Mouse (Mus musculus) liver, embryonic 11.5 days (tissue): ENCODE data around the gene Ikzf2. TPM values are rescaled to one million over a fixed set of nuclear protein-coding genes. Genes with fewer than 3 reads are reported as not detected.

Experiments used
- ATAC-seq: fragments of 200-750 bp; cut with Nextera tagmentation; replicated peaks from 2 replicates; pipeline ENCODE4 v1.8.0; 2017; ENCODE audit warnings: moderate number of reproducible peaks, mild to moderate bottlenecking, moderate TSS enrichment, moderate library complexity; ENCODE audit not compliant: low FRiP score
- DNase-seq: peaks from one replicate; pipeline ENCODE4 v3.0.0-alpha.2; 2017; ENCODE audit warnings: low spot score
- H3K27ac ChIP-seq: fragments of 300-500 bp; sonication (generic); 2 replicates; pipeline ENCODE4 v1.5.1; 2014; ENCODE audit warnings: mild to moderate bottlenecking, low read depth, low read length, control low read depth
- H3K27me3 ChIP-seq: fragments of 300-500 bp; sonication (generic); replicated peaks from 2 replicates; pipeline ENCODE4 v1.6.1; 2014; ENCODE audit warnings: low read length, mixed read lengths; ENCODE audit not compliant: control insufficient read depth, insufficient read depth
- H3K36me3 ChIP-seq: fragments of 300-500 bp; sonication (generic); 2 replicates; pipeline ENCODE4 v1.6.1; 2014; ENCODE audit warnings: mild to moderate bottlenecking, low read length, moderate library complexity, mixed read lengths; ENCODE audit not compliant: control insufficient read depth, insufficient read depth
- H3K4me1 ChIP-seq: fragments of 300-500 bp; sonication (generic); replicated peaks from 2 replicates; pipeline ENCODE4 v1.6.1; 2014; ENCODE audit warnings: low read length, mixed read lengths; ENCODE audit not compliant: control insufficient read depth, insufficient read depth
- H3K4me2 ChIP-seq: fragments of 300-500 bp; sonication (generic); 2 replicates; pipeline ENCODE4 v1.6.1; 2014; ENCODE audit warnings: mild to moderate bottlenecking, control low read depth, moderate library complexity
- H3K4me3 ChIP-seq: fragments of 300-500 bp; sonication (generic); 2 replicates; pipeline ENCODE4 v1.5.1; 2014; ENCODE audit warnings: low read depth, low read length, control low read depth
- H3K9ac ChIP-seq: fragments of 300-500 bp; sonication (generic); 2 replicates; pipeline ENCODE4 v1.6.1; 2014; ENCODE audit warnings: low read depth, low read length, control low read depth
- H3K9me3 ChIP-seq: fragments of 300-500 bp; sonication (generic); 2 replicates; pipeline ENCODE4 v1.6.1; 2016; ENCODE audit warnings: low read length, inconsistent platforms, mixed read lengths; ENCODE audit not compliant: control insufficient read depth
- WGBS: fragments of 180-500 bp; shearing (Covaris S2); extraction: QIAGEN DNeasy Blood & Tissue Kit; methylation state at CpG from one replicate; pipeline ENCODE4 v1.1.7; 2014; 5-methylcytosine and 5-hydroxymethylcytosine counted together
- polyA plus RNA-seq: library from polyadenylated mRNA; unstranded; fragments of >200 nt; fragmentation: Nextera tagmentation; extraction: Ambion mirVana; gene quantifications from 2 replicates; pipeline ENCODE4 v1.2.1, GENCODE M21; 2014

The Ikzf2 gene
- polyA plus RNA-seq, 1 experiment from 2014 or later, result 3.5 TPM

DNA sequence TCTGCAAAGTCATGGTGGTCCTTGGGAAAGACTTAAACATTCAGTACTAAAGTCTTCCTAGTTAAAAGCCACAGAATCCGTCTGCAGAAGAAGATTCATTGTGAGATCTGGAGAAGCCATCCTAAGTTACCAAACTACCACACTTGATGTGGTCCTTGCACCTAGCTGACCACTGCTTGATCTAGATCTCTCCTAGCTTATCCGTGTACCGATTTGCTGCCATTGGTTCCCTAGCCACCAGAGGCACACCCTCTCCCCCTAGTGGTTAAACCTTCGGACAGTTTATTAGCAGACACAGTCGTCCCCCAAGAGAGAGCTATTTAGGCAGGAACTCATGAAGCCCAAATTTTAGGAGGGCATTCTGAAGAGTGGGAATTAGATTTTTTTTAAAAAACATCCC, 1.9 kb upstream of the Ikzf2 start:
- peak; percentile 49 for DNase-seq
- WGBS, result under 1% methylated on average over 5 of the region's 5 CpGs
- H3K4me3 ChIP-seq, result peak overlapping the region; percentile 29; the same call in 1 of the 2 replicates

DNA sequence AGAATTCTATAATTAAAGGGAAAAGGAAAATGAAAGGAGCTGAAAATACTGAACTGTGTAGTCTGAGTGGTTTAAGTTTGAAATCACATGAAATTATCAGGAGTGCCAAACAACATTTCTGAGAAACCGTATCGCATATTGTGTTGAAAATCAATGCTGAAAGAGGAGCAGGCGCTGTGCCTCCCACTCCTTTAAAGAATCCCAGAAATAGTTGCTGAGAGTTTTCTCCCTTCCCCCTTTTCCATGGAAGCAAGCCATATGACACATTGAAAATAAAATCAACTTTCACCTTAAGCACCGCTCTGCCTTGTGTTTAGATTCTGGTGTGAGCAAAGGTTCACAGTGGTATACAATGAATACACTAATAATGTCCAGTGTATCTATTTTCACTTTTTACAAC, 1.1 kb upstream of the Ikzf2 start:
- DNase-seq (no peak), ATAC-seq (no peak)
- 7% methylated on average over 4 of the region's 4 CpGs for WGBS
- Histone ChIP-seq H3K36me3 (no peaks in the 10 kb centered on the region), H3K4me2 (peak overlapping the region; percentile 90), H3K4me3 (peak overlapping the region; percentile 84), H3K4me1 (peaks cover 2% of the 10 kb centered on the region; the same call in 1 of the 2 replicates), H3K9me3 (no peaks in the 10 kb centered on the region), H3K27ac (no peak overlapping the region), H3K9ac (no peak overlapping the region; the same call in 1 of the 2 replicates), H3K27me3 (no peaks in the 10 kb centered on the region)

More for the DNA sequence above, 1.9 kb upstream of the Ikzf2 start:
- Histone ChIP-seq H3K9ac (no peak overlapping the region), H3K36me3 (no peaks in the 10 kb centered on the region), H3K27me3 (no peaks in the 10 kb centered on the region), H3K9me3 (no peaks in the 10 kb centered on the region), H3K27ac (no peak overlapping the region), H3K4me1 (peaks cover 2% of the 10 kb centered on the region; the same call in 1 of the 2 replicates), H3K4me2 (peak overlapping the region; percentile 90)
- ATAC-seq, result peak; percentile 55; the same call in 1 of the 2 replicates

DNA sequence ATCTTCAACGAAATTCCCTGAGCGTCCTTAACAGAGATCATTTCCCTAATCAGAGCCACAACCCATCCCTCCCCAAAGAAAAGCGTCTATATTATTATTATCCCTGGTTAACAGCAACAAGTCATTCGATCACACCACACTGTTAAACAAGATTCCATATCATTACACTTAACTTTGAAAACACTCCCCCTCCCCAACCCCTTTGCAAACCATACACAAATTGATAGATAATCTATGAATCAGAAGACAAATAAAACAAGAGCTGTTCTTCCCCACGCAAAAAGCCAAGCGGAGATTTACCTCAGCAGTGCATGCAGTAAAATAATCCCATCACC, 337 bp downstream of the Ikzf2 start:
- H3K27me3 ChIP-seq, result no peaks in the 10 kb centered on the region
- peak overlapping the region; percentile 84 for H3K4me3 ChIP-seq
- H3K27ac ChIP-seq, result no peak overlapping the region
- no peaks in the 10 kb centered on the region for H3K36me3 ChIP-seq
- ATAC-seq (no peak), DNase-seq (no peak)
- under 1% methylated on average over 6 of the region's 6 CpGs for WGBS
- peak overlapping the region; percentile 68 for H3K9ac ChIP-seq
- peak overlapping the region; percentile 90 for H3K4me2 ChIP-seq
- H3K4me1 ChIP-seq, result peaks cover 2% of the 10 kb centered on the region; the same call in 1 of the 2 replicates
- no peaks in the 10 kb centered on the region for H3K9me3 ChIP-seq

DNA sequence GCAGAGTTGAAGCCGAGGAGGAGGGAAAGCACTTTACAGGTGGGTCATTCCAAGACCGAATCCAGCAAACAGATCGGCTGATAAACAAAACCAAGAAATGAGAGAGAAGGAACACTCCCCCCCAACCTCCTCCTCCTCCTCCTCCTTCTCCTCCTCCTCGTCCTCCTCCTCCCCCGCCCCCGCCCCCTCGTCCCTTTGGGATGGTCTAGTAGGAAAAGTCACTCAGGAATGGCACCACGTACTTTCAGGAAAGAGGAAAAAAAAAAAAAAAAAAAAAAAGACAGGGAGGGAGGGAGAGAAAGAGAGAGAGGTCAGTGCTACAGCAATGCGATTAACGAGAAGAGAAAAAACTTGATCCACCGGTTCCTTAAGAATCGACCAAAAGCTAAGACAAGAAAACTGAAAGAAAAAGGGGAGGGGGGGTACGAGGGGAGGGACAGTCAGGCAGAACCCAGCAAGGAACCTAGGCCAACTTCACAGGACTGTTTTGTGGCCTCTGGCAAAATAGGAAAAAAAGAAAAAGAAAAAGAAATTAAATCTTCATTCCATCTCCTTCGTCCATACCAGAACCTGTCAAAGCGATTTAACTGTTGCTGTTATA, 1.1 kb downstream of the Ikzf2 start:
- Histone ChIP-seq H3K4me2 (peak overlapping the region; percentile 90), H3K9ac (peak overlapping the region; percentile 60), H3K27me3 (no peaks in the 10 kb centered on the region), H3K27ac (no peak overlapping the region), H3K4me3 (peak overlapping the region; percentile 84), H3K36me3 (no peaks in the 10 kb centered on the region), H3K4me1 (peaks cover 2% of the 10 kb centered on the region; the same call in 1 of the 2 replicates), H3K9me3 (no peaks in the 10 kb centered on the region)
- ATAC-seq (no peak), DNase-seq (no peak)
- under 1% methylated on average over 12 of the region's 15 CpGs for WGBS

DNA sequence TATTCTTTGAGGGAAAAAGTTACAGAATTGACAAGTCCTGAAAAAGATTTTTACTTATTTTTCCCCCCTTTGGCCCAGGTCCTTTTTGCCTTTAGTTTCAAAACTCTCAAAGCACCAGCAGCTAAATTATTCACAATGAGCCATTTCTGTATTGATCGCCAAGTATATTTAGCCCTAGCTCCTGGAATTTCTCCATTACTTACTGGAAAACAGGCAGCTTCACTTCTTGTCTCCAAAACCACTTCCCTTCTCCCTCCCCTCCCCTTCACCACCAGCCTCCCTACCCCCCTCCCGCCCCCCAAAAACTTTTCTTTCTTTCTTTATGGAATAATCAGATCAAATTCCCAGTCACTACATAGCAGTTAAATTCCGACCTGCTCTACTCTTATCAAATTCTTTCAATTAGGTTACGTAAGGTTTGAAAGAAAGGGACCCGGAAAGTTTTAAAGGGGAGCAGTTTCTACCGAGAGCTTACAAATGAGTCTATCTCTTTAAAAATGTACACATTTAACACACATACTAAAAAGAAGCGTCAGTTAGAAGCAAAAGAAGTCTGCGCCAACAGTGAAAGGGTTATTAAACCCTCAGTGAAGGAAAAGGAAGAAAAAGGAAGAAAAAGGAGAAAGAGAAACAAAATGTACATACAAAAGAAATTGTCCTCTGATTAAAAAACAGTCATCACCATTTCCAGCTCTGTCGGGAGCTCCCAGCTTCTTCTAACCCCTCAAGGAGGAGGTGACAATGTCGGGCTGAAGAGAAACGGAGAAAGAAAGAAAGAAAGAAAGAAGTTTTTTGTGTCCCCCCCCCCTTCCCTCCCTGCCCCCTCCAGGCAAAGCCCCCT, 1.8 kb downstream of the Ikzf2 start:
- H3K9me3 ChIP-seq, result no peaks in the 10 kb centered on the region
- H3K4me1 ChIP-seq, result peaks cover 2% of the 10 kb centered on the region; the same call in 1 of the 2 replicates
- DNase-seq (no peak), ATAC-seq (no peak)
- H3K9ac ChIP-seq, result peak overlapping the region; percentile 60
- H3K4me3 ChIP-seq, result peak overlapping the region; percentile 84
- H3K4me2 ChIP-seq, result peak overlapping the region; percentile 90
- no peaks in the 10 kb centered on the region for H3K36me3 ChIP-seq
- WGBS, result 2% methylated on average over 11 of the region's 11 CpGs
- no peak overlapping the region for H3K27ac ChIP-seq
- no peaks in the 10 kb centered on the region for H3K27me3 ChIP-seq

DNA sequence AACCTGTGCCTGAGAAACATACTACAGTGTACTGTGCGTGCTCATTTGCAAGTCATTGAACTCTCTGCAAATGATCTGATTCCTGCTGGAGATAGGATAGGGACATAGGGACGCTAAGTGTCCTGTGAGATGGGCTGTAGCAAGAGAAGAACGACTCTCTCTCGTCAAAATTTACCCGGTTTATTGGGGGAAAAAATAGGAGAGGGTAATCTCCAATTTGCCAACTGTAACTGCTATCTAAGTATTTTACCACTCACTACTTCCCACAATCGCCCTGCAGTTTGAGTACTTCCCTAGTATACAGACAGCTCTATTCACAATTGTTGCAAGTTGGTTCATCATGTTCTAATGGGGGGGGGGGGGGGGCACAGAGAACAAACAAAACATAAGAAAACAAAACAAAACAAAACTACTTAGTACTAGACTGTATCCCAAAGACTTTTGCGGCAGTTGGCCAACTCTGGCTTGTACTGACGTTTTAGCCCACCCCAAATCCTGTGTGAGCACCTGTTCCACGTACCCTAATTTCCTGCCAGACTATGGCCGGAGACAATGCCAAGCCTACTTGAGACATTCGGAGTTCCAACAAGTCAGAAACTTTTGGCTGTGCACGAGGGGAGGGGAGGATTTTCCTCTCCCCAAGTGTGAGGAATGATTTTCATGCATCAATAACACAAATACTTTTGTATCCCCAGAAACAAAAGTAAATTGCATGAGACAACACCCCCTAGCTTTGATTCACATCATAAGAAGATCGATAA, 2.6 kb downstream of the Ikzf2 start:
- 17% methylated on average over 13 of the region's 13 CpGs for WGBS
- Histone ChIP-seq H3K36me3 (no peaks in the 10 kb centered on the region), H3K4me2 (peak overlapping the region; percentile 90), H3K4me1 (peaks cover 2% of the 10 kb centered on the region; the same call in 1 of the 2 replicates), H3K4me3 (peak overlapping the region; percentile 84), H3K27ac (0 out of 2 replicates have a peak overlapping the region, but pooled peaks have one; percentile 32), H3K9ac (no peak overlapping the region), H3K9me3 (no peaks in the 10 kb centered on the region), H3K27me3 (no peaks in the 10 kb centered on the region)
- no peak for DNase-seq
- no peak for ATAC-seq

DNA sequence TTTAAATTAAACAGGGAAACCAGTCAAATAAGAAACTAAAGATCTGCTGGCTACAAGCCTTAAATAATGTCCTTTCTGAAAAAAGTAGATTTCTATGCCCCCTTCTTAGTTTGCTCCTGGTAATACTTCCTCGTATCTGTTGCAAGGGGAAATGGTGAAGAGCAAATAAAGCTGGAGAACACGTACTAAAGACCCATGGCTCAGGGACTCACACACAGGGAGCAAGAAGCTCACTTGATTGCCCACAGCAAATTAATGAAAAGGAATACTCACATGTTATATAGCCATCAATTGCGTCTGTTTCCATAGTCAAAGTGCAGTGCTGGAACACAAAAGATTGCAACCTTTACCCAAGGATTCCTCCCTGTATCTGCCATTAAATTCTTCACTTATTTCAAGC, 3.2 kb downstream of the Ikzf2 start:
- DNase-seq (no peak), ATAC-seq (no peak)
- Histone ChIP-seq H3K36me3 (no peaks in the 10 kb centered on the region), H3K27ac (0 out of 2 replicates have a peak overlapping the region, but pooled peaks have one; percentile 32), H3K9ac (no peak overlapping the region), H3K4me3 (peak overlapping the region; percentile 84), H3K9me3 (no peaks in the 10 kb centered on the region), H3K4me1 (peaks cover 4% of the 10 kb centered on the region; the same call in 1 of the 2 replicates), H3K4me2 (peak overlapping the region; percentile 90), H3K27me3 (no peaks in the 10 kb centered on the region)
- WGBS, result 38% methylated on average over 3 of the region's 3 CpGs

DNA sequence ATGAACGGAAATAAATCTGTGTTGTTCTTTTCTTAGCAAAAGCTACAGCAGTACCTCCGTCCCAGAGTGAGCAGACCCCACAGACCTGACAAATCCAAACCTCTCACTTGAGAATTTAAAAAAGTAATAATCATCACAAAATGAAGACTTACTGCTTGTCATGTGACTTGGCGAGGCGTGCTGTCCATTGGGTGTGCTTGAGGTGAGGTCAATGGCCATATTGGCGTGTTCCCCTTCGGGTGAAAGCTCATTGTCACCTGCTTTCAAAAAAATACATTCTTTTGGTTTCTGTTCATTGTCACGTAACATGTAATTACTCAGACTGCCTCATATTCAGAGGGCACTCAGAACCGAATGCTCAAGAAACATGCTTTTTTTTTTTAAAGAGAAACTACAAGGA, 4.0 kb downstream of the Ikzf2 start:
- H3K9ac ChIP-seq, result no peak overlapping the region
- H3K4me3 ChIP-seq, result no peak overlapping the region
- H3K36me3 ChIP-seq, result no peaks in the 10 kb centered on the region
- H3K27ac ChIP-seq, result no peak overlapping the region
- H3K4me2 ChIP-seq, result peak overlapping the region; percentile 24
- H3K4me1 ChIP-seq, result peaks cover 2% of the 10 kb centered on the region; the same call in 1 of the 2 replicates
- H3K9me3 ChIP-seq, result no peaks in the 10 kb centered on the region
- DNase-seq (no peak), ATAC-seq (no peak)
- 51% methylated on average over 8 of the region's 8 CpGs for WGBS
- no peaks in the 10 kb centered on the region for H3K27me3 ChIP-seq
